Mouse (Mus musculus): ENCODE results near the gene Uck1. TPM values are rescaled to one million over a fixed set of nuclear protein-coding genes. Genes with fewer than 3 reads are reported as not detected.
A peak's percentile ranks its signal among the peaks of the same experiment; 100 is the strongest.

The Uck1 gene
- total RNA-seq, 4 experiments from 2014 or later, result 114 to 126 (median 125) TPM

DNA sequence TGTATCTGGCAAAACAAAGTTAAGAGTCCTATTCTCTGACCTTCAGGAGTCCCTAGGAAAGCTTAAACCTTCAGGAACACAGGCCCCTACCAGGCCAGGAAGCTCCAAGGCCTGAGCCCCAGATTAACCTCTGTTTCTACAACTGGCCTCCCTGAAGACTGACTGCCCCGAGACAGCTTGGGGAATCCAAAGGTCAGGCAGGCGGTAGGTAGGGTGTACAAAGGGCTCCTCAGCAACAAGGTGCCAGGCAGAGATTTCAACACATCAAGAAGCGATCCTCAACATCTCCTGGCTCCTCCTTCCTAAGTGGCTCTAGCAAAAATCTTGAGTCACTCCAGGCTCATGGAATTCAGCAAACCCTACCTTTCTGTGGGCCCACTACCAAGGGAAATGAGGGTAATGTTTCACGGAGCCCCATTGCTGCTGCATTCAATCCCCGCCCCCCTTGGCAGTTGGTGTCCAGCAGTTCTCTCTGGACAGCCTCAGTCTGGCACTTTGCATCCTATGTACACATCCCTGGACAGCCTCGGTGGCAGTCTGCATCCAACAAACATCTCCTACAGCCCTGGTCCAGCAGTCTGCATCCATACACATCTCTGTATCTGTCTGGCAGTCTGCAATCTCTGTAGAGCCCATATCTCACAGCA lies 949 bp downstream of the Uck1 start:
- DNase-seq, result no peak

- no peak for DNase-seq
Measured at GRCm38 (mm10) chr2:32256273-32256672, 3.7 kb downstream of the Uck1 start.

DNA sequence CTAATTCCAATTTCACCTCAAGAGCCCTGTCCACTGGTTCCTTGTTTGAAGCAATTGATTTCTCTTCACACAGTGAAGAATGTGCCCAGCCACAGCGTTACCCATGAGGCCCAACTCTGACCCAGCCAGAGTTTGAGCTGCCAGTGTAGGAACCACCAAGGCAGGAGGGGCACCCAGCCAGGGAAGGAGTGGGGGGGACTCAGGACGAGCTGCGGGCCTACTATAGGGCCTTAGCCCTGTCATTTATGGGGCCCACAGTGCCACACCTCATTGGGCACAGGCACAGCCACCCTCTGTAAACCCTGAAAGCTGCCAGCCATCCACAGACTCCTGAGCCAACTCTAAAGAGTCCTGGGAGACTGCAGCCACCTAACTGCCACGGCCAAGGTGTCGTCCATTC lies 5.4 kb downstream of the Uck1 start:
- DNase-seq, result no peak

DNA sequence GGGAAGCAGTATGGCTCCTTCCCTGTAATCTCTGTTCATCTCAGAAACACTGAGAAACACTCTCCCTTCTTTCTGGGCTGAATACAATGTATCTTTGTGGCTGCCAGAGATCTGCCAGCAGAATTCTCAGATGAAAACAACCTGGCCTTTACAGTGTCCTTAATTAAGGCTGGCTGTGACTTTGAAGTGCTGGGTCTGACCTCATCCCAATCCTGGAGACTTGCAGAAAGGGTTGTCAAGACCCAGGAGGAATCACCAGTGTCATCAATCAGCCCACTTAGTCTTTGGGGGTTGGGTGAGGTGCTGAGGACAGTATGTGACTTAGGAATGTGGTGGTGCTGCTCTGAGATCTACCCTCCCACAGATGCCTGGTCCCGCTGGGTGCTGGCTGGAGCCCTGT lies 6.6 kb downstream of the Uck1 start:
- no peak for DNase-seq

GRCm38 (mm10) chr2:32252658-32253057 lies 7.3 kb downstream of the Uck1 start:
- no peak for DNase-seq

DNA sequence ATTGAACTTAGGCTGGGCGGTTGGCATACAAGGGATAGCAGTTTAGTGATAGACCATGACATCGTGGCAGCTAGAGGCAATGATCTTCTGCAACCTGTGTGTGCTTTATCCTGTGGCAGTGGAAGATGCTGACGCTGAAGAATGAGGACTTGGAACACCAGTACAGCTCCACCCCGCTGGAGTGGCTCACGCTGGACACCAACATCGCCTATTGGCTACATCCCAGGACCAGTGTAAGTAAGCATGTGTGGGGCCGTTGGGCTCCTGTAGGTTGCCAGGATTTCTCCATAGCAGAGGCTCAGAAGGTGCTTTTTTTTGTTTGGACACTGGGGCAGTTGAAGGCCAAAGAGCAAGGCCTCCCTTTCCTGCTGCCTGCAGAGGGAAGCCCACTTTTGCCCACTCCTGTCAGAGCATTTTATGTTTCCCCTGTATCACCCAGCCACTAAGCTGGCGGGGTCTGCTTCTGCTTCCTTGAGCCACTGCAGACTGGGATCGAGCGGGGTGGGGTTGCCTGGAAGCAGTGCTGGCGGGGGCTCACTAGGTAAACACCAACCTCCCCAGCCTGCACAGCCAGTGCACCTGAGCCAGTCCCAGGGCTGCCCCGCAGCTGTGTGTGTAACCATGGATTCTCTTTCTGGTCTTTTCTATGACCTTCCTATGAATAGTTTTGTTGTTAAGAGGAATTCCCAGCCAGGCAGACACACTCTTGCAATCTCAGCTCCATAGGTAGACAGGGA lies 8.0 kb downstream of the Uck1 start:
- no peak for DNase-seq

DNA sequence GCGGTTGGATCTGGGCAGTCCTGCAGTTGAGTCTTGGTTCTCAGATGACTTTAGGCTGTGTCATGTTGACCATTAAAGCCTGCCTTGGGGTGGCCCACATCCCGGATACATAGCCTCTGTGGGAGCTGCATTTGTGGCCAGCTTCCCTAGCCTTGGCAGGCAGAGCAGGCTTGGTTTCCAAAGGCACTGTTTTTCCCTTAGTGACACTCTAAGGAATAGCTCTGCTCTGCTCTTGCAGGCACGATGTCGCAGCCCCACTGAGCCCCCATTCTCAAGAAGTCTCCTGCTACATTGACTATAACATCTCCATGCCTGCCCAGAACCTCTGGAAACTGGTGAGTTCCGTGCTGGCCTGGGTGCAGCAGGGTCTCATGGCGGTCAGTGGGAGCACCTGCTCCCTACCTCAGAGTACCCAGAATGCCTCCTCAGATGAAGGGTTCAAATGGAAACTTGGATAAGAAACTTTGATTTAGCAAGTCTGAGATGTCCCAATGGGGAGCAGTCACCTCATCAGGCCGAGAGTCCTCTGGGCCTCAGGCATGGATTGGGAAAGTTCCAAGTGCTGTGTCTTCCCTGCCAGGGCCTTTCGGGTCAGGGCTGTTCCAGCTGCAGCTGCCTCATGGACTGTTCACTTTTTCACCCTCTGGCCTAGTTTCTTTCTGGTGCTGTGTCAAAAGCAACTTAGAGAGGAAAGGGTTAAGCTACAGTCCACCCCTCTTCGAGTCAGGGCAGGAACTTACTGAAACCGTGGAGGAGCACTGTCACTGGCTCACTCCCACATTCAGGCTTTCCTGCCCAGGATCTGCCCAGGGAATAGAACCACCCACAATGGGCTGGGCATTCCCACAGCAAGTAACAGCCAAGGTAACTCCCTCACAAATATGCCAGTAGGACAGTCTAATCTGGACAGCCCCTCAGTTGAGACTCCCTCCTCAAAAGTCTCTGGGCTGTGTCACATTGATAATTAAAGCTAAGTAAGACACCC lies 11.3 kb downstream of the Uck1 start:
- DNase-seq, result peak; percentile 58

DNA sequence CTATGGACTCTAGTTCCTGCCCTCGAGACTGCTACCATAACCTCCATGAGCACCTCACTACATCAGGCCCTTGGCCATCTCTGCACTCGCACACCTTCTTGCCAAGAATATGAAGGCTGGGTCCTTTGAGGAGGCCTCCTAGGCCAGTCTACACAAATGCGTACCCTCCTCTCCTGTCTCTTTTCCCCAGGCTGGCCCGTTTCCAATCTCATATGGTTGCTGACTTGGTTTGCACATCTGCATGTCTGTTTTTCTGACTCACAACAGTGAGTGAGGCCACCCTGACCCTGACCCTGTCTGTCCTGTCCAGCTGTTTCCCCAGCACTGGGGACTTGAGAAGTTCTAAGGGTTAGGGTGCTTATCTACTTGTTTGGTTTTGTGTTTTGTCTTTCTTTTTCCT lies 13.2 kb downstream of the Uck1 start:
- DNase-seq, result no peak

GRCm38 (mm10) chr2:32242986-32243385 lies 17.0 kb downstream of the Uck1 start:
- DNase-seq, result no peak

DNA sequence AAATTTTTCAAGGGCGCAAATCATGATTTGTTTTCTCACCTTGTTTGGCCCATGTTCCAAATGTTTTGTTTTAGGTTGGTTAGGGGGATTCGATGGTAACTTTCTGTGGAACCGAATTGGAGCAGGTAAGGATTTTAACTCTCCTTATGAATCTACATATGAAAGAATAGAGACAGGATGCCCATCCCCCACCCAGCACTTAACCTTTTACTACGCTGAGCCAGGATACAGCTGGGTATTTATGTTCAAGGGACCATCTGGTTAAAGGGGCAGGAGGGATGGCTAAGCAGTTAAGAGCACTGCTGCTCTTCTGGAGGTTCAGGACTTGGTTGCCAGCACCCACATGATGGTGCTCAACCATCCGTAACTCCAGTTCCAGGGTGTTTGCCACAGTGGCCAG lies 19.4 kb downstream of the Uck1 start:
- no peak for DNase-seq

- DNase-seq, result no peak
Measured at GRCm38 (mm10) chr2:32238708-32239435, 21.1 kb downstream of the Uck1 start.

GRCm38 (mm10) chr2:32237571-32237970 lies 22.4 kb downstream of the Uck1 start:
- no peak for DNase-seq

DNA sequence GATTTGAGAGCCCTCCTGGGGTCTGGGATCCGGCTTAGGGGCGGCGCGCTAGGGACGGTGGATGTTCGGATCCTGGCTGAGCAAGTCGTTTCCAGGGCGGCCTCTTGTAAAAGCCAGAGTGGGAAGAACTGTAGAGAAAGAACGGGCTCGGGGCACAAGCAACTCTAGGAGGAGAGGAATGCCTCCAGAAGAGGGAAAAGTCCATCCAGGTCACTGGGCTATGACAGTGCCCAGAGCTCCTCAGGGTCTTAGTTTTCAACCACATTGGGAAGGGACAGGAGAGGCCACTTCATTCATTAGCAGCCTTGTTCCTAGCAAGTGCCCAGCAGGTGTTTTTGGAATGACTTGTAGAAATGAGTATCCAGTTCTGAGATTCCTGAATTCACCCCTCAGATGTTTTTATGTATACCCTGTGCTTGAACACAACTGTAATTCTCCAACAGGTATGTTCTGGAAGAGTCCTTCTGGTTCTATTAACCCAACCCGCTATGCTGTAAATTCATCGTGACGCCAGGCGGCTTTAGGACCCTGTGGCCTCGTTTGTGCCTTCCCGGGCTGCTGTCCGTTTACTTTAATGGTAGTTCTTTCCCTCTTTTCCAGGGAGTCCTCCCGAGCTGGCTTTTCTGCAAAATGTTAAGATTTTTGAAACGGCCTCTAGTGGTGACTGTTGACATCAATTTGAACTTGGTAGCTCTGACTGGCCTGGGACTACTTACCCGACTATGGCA lies 23.0 kb downstream of the Uck1 start:
- DNase-seq, result no peak

- peak; percentile 89 for DNase-seq
Measured at GRCm38 (mm10) chr2:32235886-32236759, 23.8 kb downstream of the Uck1 start, which contains the start of gene Pomt1. Gene Pomt1 (plus strand): TSS chr2:32236590.

GRCm38 (mm10) chr2:32235433-32235832 lies 24.5 kb downstream of the Uck1 start:
- DNase-seq, result no peak

DNA sequence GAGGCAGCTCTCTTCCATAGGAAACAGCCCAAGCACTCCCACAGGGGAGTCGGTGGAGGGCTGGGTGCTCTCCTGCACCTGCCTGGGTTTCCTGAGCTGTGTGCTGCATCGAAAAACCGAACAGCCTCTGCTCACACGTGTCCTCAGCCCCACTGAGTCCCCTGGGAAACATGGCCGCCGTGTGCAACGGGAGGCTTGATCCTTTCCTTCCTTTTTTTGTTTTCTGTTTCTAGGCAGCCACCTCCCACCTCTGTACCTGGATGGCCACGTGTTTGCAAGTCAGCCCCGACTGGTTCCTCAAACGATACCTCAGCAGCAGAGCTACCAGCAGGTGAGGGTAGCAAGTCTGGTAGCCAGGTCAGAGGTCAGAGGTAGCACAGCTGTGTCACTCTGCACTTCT lies 37.9 kb downstream of the Uck1 start:
- DNase-seq, result no peak

GRCm38 (mm10) chr2:32221577-32221976 lies 38.4 kb downstream of the Uck1 start:
- no peak for DNase-seq

DNA sequence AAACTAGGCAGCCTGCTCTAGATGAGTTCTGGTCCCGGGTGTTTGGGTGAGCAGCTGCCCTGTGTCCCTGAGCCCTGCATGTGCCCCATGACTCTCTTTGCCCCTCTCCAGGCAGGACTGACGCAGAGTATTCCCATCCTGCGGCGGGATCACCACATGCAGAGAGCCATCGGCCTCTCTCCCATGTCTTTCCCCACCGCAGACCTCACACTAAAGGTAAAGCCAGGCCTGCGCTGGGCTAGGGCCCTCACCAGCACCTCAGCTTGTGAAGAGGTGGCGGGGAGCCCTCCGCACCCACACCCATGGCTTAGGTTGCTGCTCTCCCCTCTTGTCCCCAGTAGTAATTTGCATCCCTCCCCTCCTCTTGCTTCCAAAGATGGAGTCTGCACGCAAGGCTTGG lies 39.0 kb downstream of the Uck1 start:
- no peak for DNase-seq

DNA sequence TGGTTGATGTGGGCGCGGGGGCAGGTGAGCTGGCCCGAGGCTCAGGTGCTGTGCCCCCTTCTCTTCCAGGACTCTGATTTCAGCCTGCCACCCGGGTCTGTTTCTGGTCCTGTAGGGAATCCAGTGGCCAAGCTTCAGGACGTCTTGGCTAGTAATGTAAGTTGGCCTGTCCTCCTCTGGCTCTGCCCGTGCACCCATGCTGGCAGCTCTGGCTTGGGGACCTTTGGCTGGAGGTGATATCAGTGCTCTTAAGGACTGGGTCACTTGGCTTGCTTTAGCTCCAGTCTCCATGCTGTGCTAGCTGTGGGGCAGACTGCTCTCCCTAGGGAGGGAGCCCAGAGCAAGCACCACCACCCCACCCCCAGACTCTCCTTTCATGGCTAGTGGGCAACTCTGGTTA lies 39.9 kb downstream of the Uck1 start:
- DNase-seq, result no peak

GRCm38 (mm10) chr2:32219501-32219900 lies 40.5 kb downstream of the Uck1 start:
- no peak for DNase-seq

Measured in adrenal gland, adult 8-10 months (tissue).